Mouse (Mus musculus) midbrain, postnatal 0 days (tissue): Measurements from ENCODE around the gene Irx6. TPM values are rescaled to one million over a fixed set of nuclear protein-coding genes. Genes with fewer than 3 reads are reported as not detected.

Source experiments
- ATAC-seq: fragments of 200-750 bp; cut with Nextera tagmentation; 2 replicates; pipeline ENCODE4 v1.8.0; 2017; ENCODE audit warnings: moderate number of reproducible peaks, mild to moderate bottlenecking, moderate TSS enrichment, moderate library complexity; ENCODE audit not compliant: low FRiP score
- DNase-seq: peaks from one replicate; pipeline ENCODE4 v3.0.0-alpha.2; 2015; ENCODE audit warnings: low spot score
- H3K27ac ChIP-seq: fragments of 300-500 bp; sonication (generic); 2 replicates; pipeline ENCODE4 v1.5.1; 2014; ENCODE audit warnings: low read depth, mild to moderate bottlenecking, low read length, mixed read lengths
- H3K27me3 ChIP-seq: fragments of 300-500 bp; sonication (generic); 2 replicates; pipeline ENCODE4 v1.6.1; 2014; ENCODE audit warnings: low read length, control low read depth, mixed read lengths; ENCODE audit not compliant: insufficient read depth
- H3K36me3 ChIP-seq: fragments of 300-500 bp; sonication (generic); 2 replicates; pipeline ENCODE4 v1.6.1; 2014; ENCODE audit warnings: low read length, control low read depth, mixed read lengths; ENCODE audit not compliant: insufficient read depth
- H3K4me1 ChIP-seq: fragments of 300-500 bp; sonication (generic); 2 replicates; pipeline ENCODE4 v1.6.1; 2014; ENCODE audit warnings: mild to moderate bottlenecking, control low read depth, antibody characterized with exemption, low read length, mixed read lengths; ENCODE audit not compliant: insufficient read depth
- H3K4me2 ChIP-seq: fragments of 300-500 bp; sonication (generic); 2 replicates; pipeline ENCODE4 v1.6.1; 2014; ENCODE audit warnings: low read depth, mild to moderate bottlenecking, low read length, mixed read lengths; ENCODE audit not compliant: poor library complexity, severe bottlenecking
- H3K4me3 ChIP-seq: fragments of 300-500 bp; sonication (generic); 2 replicates; pipeline ENCODE4 v1.5.1; 2014; ENCODE audit warnings: low read depth, mild to moderate bottlenecking, low read length, moderate library complexity
- H3K9ac ChIP-seq: fragments of 300-500 bp; sonication (generic); replicated peaks from 2 replicates; pipeline ENCODE4 v1.6.1; 2014; ENCODE audit warnings: mild to moderate bottlenecking, low read length, moderate library complexity, mixed read lengths; ENCODE audit not compliant: poor library complexity, severe bottlenecking
- H3K9me3 ChIP-seq: fragments of 300-500 bp; sonication (generic); 2 replicates; pipeline ENCODE4 v1.6.1; 2016; ENCODE audit warnings: low read length, control low read depth
- CTCF ChIP-seq: IDR thresholded peaks from 2 replicates; pipeline ENCODE4 v1.5.1; 2016; ENCODE audit warnings: antibody characterized with exemption, mild to moderate bottlenecking
- WGBS: fragments of 180-500 bp; shearing (Covaris S2); extraction: QIAGEN DNeasy Blood & Tissue Kit; methylation state at CpG from one replicate; pipeline ENCODE4 v1.1.7; 2014; 5-methylcytosine and 5-hydroxymethylcytosine counted together
- polyA plus RNA-seq: library from polyadenylated mRNA; unstranded; fragments of >200 nt; fragmentation: Nextera tagmentation; extraction: Ambion mirVana; gene quantifications from 2 replicates; pipeline ENCODE4 v1.2.1, GENCODE M21; 2015
- total RNA-seq: library from RNA; depleted of rRNA; stranded (reverse); fragments of >200 nt; gene quantifications from 2 replicates; pipeline ENCODE4 v1.2.3, GENCODE M21; 2014; rRNA removed

The Irx6 gene
- 4.4 and 6.6 TPM in 2 replicates for total RNA-seq
- polyA plus RNA-seq: 4.0 and 5.4 TPM in 2 replicates

DNA sequence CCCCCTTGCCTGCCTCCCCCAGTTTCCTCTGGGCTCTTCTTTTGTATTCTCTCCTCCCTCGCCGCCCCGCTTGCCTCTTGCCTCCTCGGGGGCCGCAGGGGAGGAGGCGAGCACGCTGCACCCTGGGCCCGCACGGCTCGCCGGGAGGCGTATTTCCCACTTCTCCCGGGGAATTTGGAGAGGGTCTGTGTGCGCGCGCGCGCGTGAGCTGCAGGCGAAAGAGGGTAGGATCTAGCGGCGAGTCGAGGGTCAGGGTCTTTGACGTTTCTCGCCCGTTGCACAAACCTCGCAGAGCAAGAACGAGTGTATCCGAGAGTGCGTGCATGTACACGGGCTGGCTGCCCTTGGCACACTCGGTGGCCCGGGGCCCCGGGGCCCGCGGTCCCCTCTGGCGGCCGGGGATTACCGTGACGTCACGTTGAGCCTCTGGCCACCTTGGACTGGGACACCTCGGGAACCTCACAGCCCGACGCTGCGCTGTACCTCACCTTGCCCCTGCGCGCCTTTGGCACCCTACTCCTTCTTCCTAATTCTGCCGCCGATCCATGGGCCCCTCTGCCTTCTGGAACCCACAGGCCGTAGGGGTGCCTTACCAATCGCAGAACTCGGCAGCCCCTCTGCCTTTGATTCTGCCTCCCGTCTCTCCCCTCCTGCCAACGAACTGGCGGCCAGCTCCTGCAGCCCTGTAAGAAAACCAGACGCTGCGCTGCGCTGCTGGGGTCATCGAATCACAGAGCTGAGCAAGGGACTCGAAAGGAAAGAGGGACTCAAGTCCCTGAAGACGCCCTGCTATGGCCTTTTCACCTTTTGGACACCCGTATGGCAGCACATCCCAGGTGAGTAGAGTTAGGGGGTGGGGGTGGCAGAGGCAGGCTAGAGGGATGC is at the start of gene Irx6:
Gene Irx6 (plus strand): TSS at position 45 of the 885 bp plus-strand sequence.
- DNase-seq (no peak), ATAC-seq (no peak)
- Histone ChIP-seq H3K4me3 (peak within 1 kb of the TSS; percentile 42), H3K27ac (no peak within 1 kb of the TSS), H3K9me3 (no peaks in the 10 kb centered on the region), H3K4me2 (peak within 1 kb of the TSS; percentile 84), H3K9ac (peak within 1 kb of the TSS; percentile 46), H3K36me3 (no peaks in the 10 kb centered on the region), H3K4me1 (peaks cover 9% of the 10 kb centered on the region; the same call in 1 of the 2 replicates), H3K27me3 (peaks cover 44% of the 10 kb centered on the region)
- no peak for TF ChIP-seq CTCF
- WGBS: 2% methylated on average over 62 of the region's 62 CpGs

DNA sequence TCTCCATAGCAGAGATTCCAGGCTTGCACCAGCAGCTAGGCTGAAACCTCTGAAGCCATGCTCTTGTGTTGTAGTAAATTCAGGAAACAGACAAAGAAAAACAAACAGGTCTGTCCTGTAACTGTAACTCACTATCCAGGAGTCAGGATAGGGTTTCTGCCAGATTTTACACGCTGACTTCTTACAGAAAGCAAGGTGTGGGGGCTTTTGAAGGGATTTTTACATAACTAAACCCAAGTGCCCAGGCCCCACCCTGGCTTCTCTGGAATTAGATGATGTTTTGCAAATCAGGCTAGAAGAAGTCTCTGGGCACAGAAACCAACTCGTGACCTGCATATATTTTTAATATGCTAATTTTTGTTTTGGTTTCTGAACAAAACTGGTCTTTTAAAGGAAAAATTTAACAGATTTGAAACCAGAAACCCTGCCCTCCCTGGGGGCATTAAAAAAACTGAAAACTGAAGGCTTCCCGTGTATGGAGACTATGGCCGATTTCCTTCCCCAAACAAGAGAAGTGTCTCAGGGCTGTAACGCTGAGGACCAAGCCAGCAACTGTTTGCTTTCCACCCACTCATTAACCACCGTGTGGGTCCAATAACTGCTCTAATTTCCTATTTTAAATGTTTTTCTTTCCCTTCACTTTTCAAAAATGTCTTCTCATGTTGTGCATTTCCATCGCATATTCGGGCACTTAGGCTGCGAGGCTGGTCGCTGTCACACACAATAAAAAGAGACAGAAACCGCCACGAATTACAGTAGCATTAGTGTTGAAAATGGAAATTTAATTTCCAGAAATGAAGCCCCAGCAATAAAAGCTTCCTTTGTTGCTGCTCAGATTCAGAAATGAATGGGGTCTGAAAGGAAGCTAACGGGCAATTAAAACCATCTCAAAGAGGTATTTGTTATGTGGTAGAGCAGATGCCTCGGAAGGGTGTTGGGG is 45.1 kb upstream of the Irx6 start:
- H3K9me3 ChIP-seq: no peaks in the 10 kb centered on the region
- ATAC-seq (no peak), DNase-seq (peak; percentile 49)
- no peak for TF ChIP-seq CTCF
- H3K9ac ChIP-seq: no peak overlapping the region
- H3K27me3 ChIP-seq: no peaks in the 10 kb centered on the region
- H3K36me3 ChIP-seq: no peaks in the 10 kb centered on the region
- no peak overlapping the region for H3K27ac ChIP-seq
- no peak overlapping the region for H3K4me2 ChIP-seq
- H3K4me3 ChIP-seq: no peak overlapping the region
- WGBS: 45% methylated on average over 14 of the region's 14 CpGs
- H3K4me1 ChIP-seq: no peaks in the 10 kb centered on the region

DNA sequence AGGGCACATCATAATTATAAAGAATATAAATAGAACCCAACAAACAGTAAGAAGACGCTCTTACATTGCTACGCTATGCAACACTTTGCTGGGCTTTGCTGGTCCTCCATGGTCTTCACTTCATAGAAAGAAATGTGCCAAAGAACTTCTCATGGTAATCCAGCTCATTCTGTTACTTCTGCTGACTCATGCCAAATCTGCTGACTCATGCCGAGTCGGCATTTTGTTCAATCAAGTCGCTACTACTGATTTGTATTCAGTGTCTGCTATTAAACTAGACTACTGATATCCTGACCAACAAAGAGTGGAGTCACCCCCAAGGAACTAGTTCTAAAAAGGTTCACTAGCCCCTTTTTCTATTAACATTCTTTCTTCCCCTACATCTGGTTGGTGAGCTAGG is 40.9 kb upstream of the Irx6 start:
- 96% methylated on average over 5 of the region's 5 CpGs for WGBS
- ATAC-seq: no peak
- no peaks in the 10 kb centered on the region for H3K4me1 ChIP-seq
- H3K36me3 ChIP-seq: no peaks in the 10 kb centered on the region
- H3K4me3 ChIP-seq: no peak overlapping the region
- no peak for TF ChIP-seq CTCF
- no peaks in the 10 kb centered on the region for H3K9me3 ChIP-seq
- H3K27ac ChIP-seq: no peak overlapping the region
- H3K27me3 ChIP-seq: no peaks in the 10 kb centered on the region
- no peak overlapping the region for H3K4me2 ChIP-seq
- H3K9ac ChIP-seq: no peak overlapping the region
- no peak for DNase-seq

DNA sequence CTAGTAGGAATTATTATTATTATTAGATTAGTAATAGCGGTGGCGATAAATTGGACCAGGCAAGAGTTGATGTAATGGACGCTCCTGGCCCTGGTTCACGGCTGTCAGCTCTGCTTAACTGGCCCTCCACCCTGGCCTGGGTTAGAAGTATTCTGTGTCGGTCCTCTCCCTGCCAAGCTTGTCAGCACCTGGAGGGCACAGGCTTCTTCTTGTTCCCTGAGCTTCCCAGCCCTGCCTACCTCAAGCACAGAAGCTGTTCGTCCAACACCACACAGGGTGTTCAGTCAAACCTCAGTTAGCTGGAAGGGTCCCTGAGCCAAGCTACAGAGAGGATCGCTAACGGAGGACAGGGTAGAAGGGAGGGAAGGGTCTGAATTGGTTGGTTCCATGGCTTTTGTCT is 33.3 kb upstream of the Irx6 start:
- no peak overlapping the region for H3K4me2 ChIP-seq
- H3K4me3 ChIP-seq: no peak overlapping the region
- 88% methylated on average over 8 of the region's 8 CpGs for WGBS
- DNase-seq (no peak), ATAC-seq (no peak)
- H3K27ac ChIP-seq: no peak overlapping the region
- H3K27me3 ChIP-seq: no peaks in the 10 kb centered on the region
- H3K36me3 ChIP-seq: no peaks in the 10 kb centered on the region
- H3K9ac ChIP-seq: no peak overlapping the region
- no peaks in the 10 kb centered on the region for H3K4me1 ChIP-seq
- no peaks in the 10 kb centered on the region for H3K9me3 ChIP-seq
- no peak for TF ChIP-seq CTCF

DNA sequence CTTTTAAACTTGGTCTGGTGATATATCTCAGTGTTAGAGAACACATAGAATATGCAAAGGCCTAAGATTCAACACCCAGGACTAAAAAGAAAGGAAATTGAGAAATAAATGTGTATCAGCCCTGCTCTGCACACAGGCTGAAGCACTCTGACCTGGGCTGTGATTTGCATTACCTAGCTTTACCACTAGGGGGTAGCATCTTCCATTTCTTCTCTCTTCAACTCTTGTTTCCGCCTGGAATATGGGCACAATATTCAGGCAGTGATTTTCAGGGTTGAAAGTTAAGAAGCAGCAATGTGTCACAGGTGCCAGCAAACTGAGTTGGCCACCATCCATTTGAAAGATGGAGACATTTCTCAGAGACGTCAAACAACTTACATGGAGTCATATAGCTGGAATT is 27.5 kb upstream of the Irx6 start:
- Histone ChIP-seq H3K4me1 (no peaks in the 10 kb centered on the region), H3K36me3 (no peaks in the 10 kb centered on the region), H3K9me3 (no peaks in the 10 kb centered on the region), H3K4me2 (no peak overlapping the region), H3K27ac (no peak overlapping the region), H3K27me3 (no peaks in the 10 kb centered on the region), H3K4me3 (no peak overlapping the region), H3K9ac (no peak overlapping the region)
- 56% methylated on average over 2 of the region's 2 CpGs for WGBS
- DNase-seq (no peak), ATAC-seq (no peak)
- peak; percentile 68 for TF ChIP-seq CTCF
